Mouse (Mus musculus) olfactory bulb, adult 2 months (tissue): ENCODE results near the gene Sufu. TPM values are rescaled to one million over a fixed set of nuclear protein-coding genes. Genes with fewer than 3 reads are reported as not detected.

Experiments used
- H3K27ac ChIP-seq: fragments of 200-500 bp; 2 replicates; pipeline ENCODE4 v1.5.1; 2012; ENCODE audit warnings: low read depth, low read length; ENCODE audit not compliant: insufficient read depth
- H3K4me1 ChIP-seq: fragments of 200-500 bp; 2 replicates; pipeline ENCODE4 v1.6.1; 2012; ENCODE audit warnings: low read length; ENCODE audit not compliant: control insufficient read depth, insufficient read depth
- H3K4me3 ChIP-seq: fragments of 200-500 bp; 2 replicates; pipeline ENCODE4 v1.5.1; 2012; ENCODE audit warnings: mild to moderate bottlenecking, low read depth, low read length, moderate library complexity; ENCODE audit not compliant: insufficient read depth
- CTCF ChIP-seq: fragments of 200-500 bp; IDR thresholded peaks from 2 replicates; pipeline ENCODE4 v1.5.1; 2012; ENCODE audit warnings: low read depth, mild to moderate bottlenecking, low read length, moderate library complexity; ENCODE audit not compliant: insufficient read depth
- POLR2A ChIP-seq: fragments of 200-500 bp; IDR thresholded peaks from 2 replicates; pipeline ENCODE4 v1.6.1; 2012; ENCODE audit warnings: mild to moderate bottlenecking, low read depth, low read length, moderate library complexity; ENCODE audit not compliant: insufficient read depth
- whole genome bisulfite sequencing: fragments of 180-500 bp; shearing (Covaris S2); methylation state at CpG from one replicate; pipeline ENCODE4 v1.1.7; 2018; 5-methylcytosine and 5-hydroxymethylcytosine counted together
- polyA plus RNA-seq: library from polyadenylated mRNA; stranded (reverse); fragments of >200 nt; gene quantifications from 2 replicates; pipeline ENCODE4 v1.2.4, GENCODE M21; 2012; ENCODE audit warnings: low replicate concordance; ENCODE audit not compliant: missing spikeins, insufficient read depth, insufficient read length

The Sufu gene
- polyA plus RNA-seq, 1 experiment = not detected

- Histone ChIP-seq H3K4me3 (no peak overlapping the region), H3K4me1 (peaks cover 10% of the 10 kb centered on the region; the same call in 1 of the 2 replicates), H3K27ac (no peak overlapping the region)
- WGBS = 7% methylated on average over 7 of the region's 7 CpGs
- no peak for TF ChIP-seq POLR2A
- TF ChIP-seq CTCF = peak; percentile 45; the same call in 1 of the 2 replicates
These were observed 38.8 kb downstream of the Sufu start for GRCm38 (mm10) chr19:46435492-46435891.

GRCm38 (mm10) chr19:46443509-46443908 lies 46.8 kb downstream of the Sufu start:
- H3K4me1 ChIP-seq = peaks cover 10% of the 10 kb centered on the region
- no peak overlapping the region for H3K4me3 ChIP-seq
- WGBS = 56% methylated on average over 6 of the region's 6 CpGs
- H3K27ac ChIP-seq = no peak overlapping the region
- TF ChIP-seq POLR2A (no peak), CTCF (no peak)

- Histone ChIP-seq H3K4me3 (no peak overlapping the region), H3K4me1 (peaks cover 11% of the 10 kb centered on the region), H3K27ac (no peak overlapping the region)
- TF ChIP-seq POLR2A (no peak), CTCF (no peak)
- 8% methylated on average over 6 of the region's 6 CpGs for WGBS
These were observed 47.5 kb downstream of the Sufu start for GRCm38 (mm10) chr19:46444209-46444608.

DNA sequence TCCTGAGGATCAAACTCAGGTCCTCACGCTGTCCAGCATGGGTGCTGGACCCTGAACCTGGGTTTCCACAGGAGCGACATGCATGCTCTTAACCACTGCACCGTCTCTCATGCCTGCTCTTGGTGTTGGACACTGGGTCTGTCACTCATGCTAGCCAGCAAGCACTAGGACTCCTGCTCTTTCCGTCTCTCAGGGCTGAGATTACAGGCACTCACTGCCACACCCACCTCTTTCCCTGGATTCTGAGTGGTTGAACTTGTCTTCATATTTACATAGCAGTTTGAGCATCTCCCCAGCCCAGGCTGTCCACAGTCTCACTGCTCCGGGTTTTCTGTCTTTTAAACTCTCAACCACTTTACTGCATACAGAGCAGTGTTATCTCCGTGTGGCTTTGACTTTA lies 48.9 kb downstream of the Sufu start:
- Histone ChIP-seq H3K4me1 (peaks cover 12% of the 10 kb centered on the region), H3K27ac (no peak overlapping the region), H3K4me3 (no peak overlapping the region)
- WGBS = 56% methylated on average over 6 of the region's 6 CpGs
- TF ChIP-seq CTCF = no peak
- TF ChIP-seq POLR2A = no peak

- 53% methylated on average over 5 of the region's 5 CpGs for WGBS
- TF ChIP-seq POLR2A (no peak), CTCF (no peak)
- H3K4me3 ChIP-seq = no peak overlapping the region
- H3K27ac ChIP-seq = no peak overlapping the region
- peaks cover 12% of the 10 kb centered on the region for H3K4me1 ChIP-seq
These were observed 49.8 kb downstream of the Sufu start for GRCm38 (mm10) chr19:46446436-46447020.

DNA sequence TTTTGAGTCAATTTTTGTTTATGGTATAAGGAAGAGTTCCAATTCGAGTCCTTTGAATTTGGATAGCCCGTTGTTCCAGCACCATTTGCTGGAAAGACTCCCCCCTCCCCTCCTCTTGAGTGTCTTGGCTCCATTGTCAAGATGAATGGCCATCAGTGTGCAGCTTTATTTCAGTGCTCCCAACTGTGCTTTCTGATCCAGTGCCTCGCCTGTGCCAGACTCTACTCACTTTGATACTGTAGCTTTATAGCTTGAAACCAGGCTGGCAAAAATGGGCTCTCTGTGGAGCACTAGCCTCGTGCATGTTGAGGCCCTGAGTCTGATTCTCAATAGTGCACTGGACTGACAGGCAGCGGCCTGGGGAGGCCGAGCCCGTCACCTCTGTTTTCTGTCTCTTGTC lies 50.4 kb downstream of the Sufu start:
- H3K27ac ChIP-seq = 0 out of 2 replicates have a peak overlapping the region, but pooled peaks have one; percentile 21
- peaks cover 15% of the 10 kb centered on the region for H3K4me1 ChIP-seq
- H3K4me3 ChIP-seq = no peak overlapping the region
- 55% methylated on average over 7 of the region's 7 CpGs for WGBS
- TF ChIP-seq POLR2A = no peak
- TF ChIP-seq CTCF = no peak

GRCm38 (mm10) chr19:46447911-46448310 lies 51.2 kb downstream of the Sufu start:
- no peak overlapping the region for H3K27ac ChIP-seq
- no peak overlapping the region for H3K4me3 ChIP-seq
- TF ChIP-seq CTCF (no peak), POLR2A (no peak)
- H3K4me1 ChIP-seq = peaks cover 17% of the 10 kb centered on the region
- 66% methylated on average over 6 of the region's 6 CpGs for WGBS

- Histone ChIP-seq H3K4me1 (peaks cover 19% of the 10 kb centered on the region), H3K4me3 (no peak overlapping the region), H3K27ac (no peak overlapping the region)
- TF ChIP-seq POLR2A = no peak
- TF ChIP-seq CTCF = no peak
- WGBS = 82% methylated on average over 7 of the region's 7 CpGs
These were observed 52.7 kb downstream of the Sufu start for GRCm38 (mm10) chr19:46449261-46450005.

GRCm38 (mm10) chr19:46452052-46452827 lies 55.5 kb downstream of the Sufu start:
- no peak overlapping the region for H3K27ac ChIP-seq
- H3K4me1 ChIP-seq = peaks cover 24% of the 10 kb centered on the region
- no peak overlapping the region for H3K4me3 ChIP-seq
- TF ChIP-seq POLR2A (no peak), CTCF (peak; percentile 21; the same call in 1 of the 2 replicates)
- 20% methylated on average over 10 of the region's 10 CpGs for WGBS
